Mouse (Mus musculus): ENCODE measurements around the gene Hoxa2. TPM values are rescaled to one million over a fixed set of nuclear protein-coding genes. Genes with fewer than 3 reads are reported as not detected.
A peak's percentile ranks its signal among the peaks of the same experiment; 100 is the strongest.

Hoxa2 gene
- total RNA-seq, 2 experiments from 2014 or later: not detected

DNA sequence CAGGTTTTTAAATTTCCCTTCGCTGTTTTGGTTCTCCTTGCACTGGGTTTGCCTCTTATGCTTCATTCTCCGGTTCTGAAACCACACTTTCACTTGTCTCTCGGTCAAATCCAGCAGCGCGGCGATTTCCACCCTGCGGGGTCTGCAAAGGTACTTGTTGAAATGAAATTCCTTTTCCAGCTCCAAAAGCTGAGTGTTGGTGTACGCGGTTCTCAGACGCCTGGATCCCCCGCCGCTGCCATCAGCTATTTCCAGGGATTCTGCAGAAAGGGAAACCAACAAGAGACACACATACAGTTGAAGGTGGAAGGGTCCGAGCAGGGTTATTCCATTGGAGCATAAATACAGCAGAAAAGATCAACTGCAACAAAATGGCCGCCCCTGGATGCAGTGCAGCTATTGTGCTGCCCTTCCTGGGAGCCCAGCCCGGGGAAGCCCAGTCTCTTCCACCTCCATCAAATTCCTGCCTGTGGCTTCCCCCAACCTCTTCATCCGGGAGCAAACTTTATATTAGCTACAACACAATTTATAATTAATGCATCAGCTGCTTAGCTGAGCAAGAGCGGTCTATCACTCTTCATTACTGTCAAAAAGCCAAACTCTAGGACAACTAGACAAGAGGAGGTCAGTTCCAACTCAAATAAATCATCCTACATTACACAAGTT lies 1.1 kb downstream of the Hoxa2 start:
- no peak for TF ChIP-seq CTCF (conservative IDR thresholded peaks at IDR 0.05)
- DNase-seq (ENCODE audit: low spot score in 2 of 2): no peak
- H3K27ac ChIP-seq: no peak overlapping the region

GRCm38 (mm10) chr6:52162611-52163365 lies 1.8 kb downstream of the Hoxa2 start:
- DNase-seq (ENCODE audit: low spot score in 2 of 2): no peak
- H3K4me3 ChIP-seq: no peak overlapping the region
- no peak overlapping the region for H3K27ac ChIP-seq
- no peak for TF ChIP-seq CTCF (conservative IDR thresholded peaks at IDR 0.05)

More for the DNA sequence above, 1.1 kb downstream of the Hoxa2 start:
- no peak overlapping the region for H3K4me3 ChIP-seq

DNA sequence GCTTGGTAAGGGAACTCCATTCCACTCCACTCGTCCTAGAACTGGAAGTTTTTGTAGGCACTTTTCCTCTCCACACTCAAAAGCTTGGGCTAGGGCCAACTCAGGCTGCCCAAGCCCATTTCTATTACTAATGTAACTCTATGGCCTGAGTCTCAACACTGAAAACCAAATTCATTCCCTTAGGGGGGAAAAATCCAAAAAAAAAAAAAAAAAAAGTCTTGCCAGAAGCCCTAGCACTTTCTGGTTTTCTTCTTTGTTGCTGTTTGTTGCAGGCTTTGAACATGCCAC lies 2.6 kb downstream of the Hoxa2 start:
- TF ChIP-seq CTCF (conservative IDR thresholded peaks at IDR 0.05): no peak
- no peak overlapping the region for H3K27ac ChIP-seq
- no peak for DNase-seq (ENCODE audit: low spot score in 2 of 2)
- no peak overlapping the region for H3K4me3 ChIP-seq

- no peak for DNase-seq (ENCODE audit: low spot score in 2 of 2)
- Histone ChIP-seq H3K4me3 (no peak overlapping the region), H3K27ac (no peak overlapping the region)
- no peak for TF ChIP-seq CTCF (conservative IDR thresholded peaks at IDR 0.05)
Measured at GRCm38 (mm10) chr6:52161336-52162092, 3.1 kb downstream of the Hoxa2 start.

- TF ChIP-seq CTCF (conservative IDR thresholded peaks at IDR 0.05): no peak
- no peak overlapping the region for H3K27ac ChIP-seq
- H3K4me3 ChIP-seq: no peak overlapping the region
- no peak for DNase-seq (ENCODE audit: low spot score in 2 of 2)
Measured at GRCm38 (mm10) chr6:52160511-52161335, 3.9 kb downstream of the Hoxa2 start.

GRCm38 (mm10) chr6:52159979-52160378 lies 4.7 kb downstream of the Hoxa2 start:
- DNase-seq (ENCODE audit: low spot score in 2 of 2): no peak
- no peak overlapping the region for H3K4me3 ChIP-seq
- H3K27ac ChIP-seq: no peak overlapping the region
- TF ChIP-seq CTCF (conservative IDR thresholded peaks at IDR 0.05): no peak

DNA sequence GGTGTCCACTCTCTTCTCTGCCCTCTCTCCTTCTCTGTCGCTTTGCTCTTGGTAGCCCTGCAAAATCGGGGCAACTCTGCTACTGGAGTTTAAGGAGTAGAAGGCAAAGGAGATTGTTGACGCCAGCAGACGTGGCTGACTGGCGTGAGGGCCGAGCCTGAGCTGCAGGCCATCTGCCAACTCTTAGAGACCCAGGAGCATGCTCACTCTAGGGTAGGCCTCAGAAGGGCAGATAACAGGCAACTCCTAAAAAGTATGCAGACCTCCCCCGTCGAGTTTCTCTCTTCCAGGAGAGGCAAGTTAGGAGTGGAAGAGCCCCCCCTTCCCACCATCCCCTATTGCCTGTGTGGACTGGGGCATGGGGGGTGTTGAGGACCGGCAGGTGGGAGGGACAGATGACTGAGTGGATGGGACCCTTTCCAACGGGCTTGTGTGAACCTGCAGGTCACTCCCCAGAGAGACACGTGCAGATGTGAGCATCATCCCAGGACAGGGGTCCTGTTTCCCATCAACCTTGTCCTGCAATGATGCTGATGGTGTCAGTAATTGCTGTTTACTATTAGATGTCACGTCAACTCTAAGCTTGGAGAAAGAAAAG lies 5.4 kb downstream of the Hoxa2 start:
- no peak for TF ChIP-seq CTCF (conservative IDR thresholded peaks at IDR 0.05)
- H3K4me3 ChIP-seq: no peak overlapping the region
- no peak overlapping the region for H3K27ac ChIP-seq
- DNase-seq (ENCODE audit: low spot score in 2 of 2): no peak

- DNase-seq (ENCODE audit: low spot score in 2 of 2): no peak
- H3K27ac ChIP-seq: no peak within 1 kb of the TSS
- H3K4me3 ChIP-seq: peak within 1 kb of the TSS; percentile 43
- TF ChIP-seq CTCF (conservative IDR thresholded peaks at IDR 0.05): no peak
Measured at GRCm38 (mm10) chr6:52158276-52159051, 6.2 kb downstream of the Hoxa2 start, which contains the start of gene Hoxa1. Gene Hoxa1 (minus strand): TSS chr6:52158317.

- Histone ChIP-seq H3K27ac (no peak overlapping the region), H3K4me3 (peak overlapping the region; percentile 43; the same call in 1 of the 2 replicates)
- no peak for DNase-seq (ENCODE audit: low spot score in 2 of 2)
- no peak for TF ChIP-seq CTCF (conservative IDR thresholded peaks at IDR 0.05)
Measured at GRCm38 (mm10) chr6:52157466-52158275, 7.0 kb downstream of the Hoxa2 start.

- H3K4me3 ChIP-seq: no peak overlapping the region
- no peak for TF ChIP-seq CTCF (conservative IDR thresholded peaks at IDR 0.05)
- no peak for DNase-seq (ENCODE audit: low spot score in 2 of 2)
- no peak overlapping the region for H3K27ac ChIP-seq
Measured at GRCm38 (mm10) chr6:52156551-52157200, 8.0 kb downstream of the Hoxa2 start.

Data from layer of hippocampus, adult 2 months (tissue).